Mouse (Mus musculus): ENCODE measurements around the gene Nudt6. TPM values are rescaled to one million over a fixed set of nuclear protein-coding genes. Genes with fewer than 3 reads are reported as not detected.

The Nudt6 gene
- polyA plus RNA-seq, 1 experiment: 12.7 TPM

DNA sequence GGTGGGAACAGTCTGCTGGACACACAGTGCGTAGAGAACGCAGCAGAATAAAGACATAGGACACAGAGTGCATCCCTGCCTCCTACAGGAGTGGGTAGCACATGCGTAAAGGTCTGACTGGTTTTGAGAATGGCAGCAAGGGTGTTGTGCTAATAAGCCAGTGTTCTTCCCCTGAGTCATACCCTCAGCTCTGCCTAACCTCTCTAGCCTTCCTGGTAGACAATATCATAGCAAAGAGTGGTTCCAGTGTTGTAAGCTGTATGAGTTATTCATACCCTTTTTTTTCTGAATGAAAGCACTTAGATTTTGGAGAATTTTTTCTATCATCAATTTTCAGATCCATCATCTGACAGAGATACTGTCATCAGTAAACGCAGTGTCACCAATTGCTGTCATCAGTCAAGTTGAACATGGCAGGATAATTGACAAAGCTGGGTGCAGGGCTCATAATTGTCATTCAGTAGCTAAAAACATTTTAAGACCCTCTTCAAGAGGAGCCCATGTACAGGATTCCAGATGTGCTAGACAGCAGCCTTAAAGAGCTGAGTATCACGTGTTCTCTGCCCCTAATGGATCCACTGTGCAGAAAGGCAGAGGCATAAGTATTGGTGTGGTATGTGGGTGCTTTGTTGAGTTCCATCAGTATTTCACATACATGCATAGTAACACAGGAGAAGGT is 22.9 kb downstream of the Nudt6 start:
- TF ChIP-seq FLI1 (IDR thresholded peaks at IDR 0.05; ENCODE audit: low read length): no peak
- no peak for TF ChIP-seq GATA1 (IDR thresholded peaks at IDR 0.05; ENCODE audit: borderline replicate concordance, low read length)

GRCm38 (mm10) chr3:37387310-37387709 is 32.7 kb downstream of the Nudt6 start:
- TF ChIP-seq GATA1 (IDR thresholded peaks at IDR 0.05; ENCODE audit: borderline replicate concordance, low read length) (no peak), FLI1 (IDR thresholded peaks at IDR 0.05; ENCODE audit: low read length) (no peak)
- no peaks in the 10 kb centered on the region for H3K36me3 ChIP-seq (replicated peaks; ENCODE audit: low read length)
- H3K4me3 ChIP-seq (replicated peaks): no peak overlapping the region
- H3K4me1 ChIP-seq: no peaks in the 10 kb centered on the region
- H3K27me3 ChIP-seq (replicated peaks): peaks cover 19% of the 10 kb centered on the region
- peaks cover 6% of the 10 kb centered on the region for H3K9me3 ChIP-seq

More for the DNA sequence above, 22.9 kb downstream of the Nudt6 start:
- H3K36me3 ChIP-seq (replicated peaks; ENCODE audit: low read length): no peaks in the 10 kb centered on the region
- no peak overlapping the region for H3K4me3 ChIP-seq (replicated peaks)
- H3K4me1 ChIP-seq: no peaks in the 10 kb centered on the region
- H3K27me3 ChIP-seq (replicated peaks): peaks cover 31% of the 10 kb centered on the region
- no peaks in the 10 kb centered on the region for H3K9me3 ChIP-seq

DNA sequence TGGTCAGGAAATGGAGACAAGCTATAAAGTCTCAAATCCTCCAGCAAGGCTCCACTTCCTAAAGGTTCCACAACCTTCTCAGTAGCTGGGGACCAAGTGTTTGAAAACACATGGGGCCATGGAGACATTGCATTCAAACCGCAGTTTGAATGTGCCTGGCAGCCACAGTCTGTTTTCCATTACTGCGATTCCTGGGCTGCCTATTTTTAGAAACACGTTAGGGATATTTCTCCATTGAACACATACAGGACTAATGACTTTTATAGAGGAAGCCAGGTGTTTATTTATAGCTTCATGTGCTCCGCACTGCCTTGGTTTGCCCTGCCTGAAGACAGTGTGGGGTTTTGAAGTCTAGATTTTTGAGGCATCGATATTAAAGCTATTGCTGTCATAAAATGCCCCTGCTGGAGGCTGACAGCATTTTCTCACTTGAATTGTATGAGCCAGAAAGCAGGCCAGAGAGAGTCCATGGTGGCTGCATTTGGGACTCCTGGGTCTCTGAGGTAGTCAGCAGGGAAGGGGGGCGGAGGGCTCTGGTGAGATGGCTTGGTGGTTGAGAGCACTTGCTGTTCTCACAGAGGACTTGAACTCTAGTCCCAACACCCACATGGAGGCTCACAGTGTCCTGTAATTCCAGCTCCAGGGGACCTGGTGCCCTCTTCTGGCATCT is 36.8 kb downstream of the Nudt6 start:
- H3K4me1 ChIP-seq: no peaks in the 10 kb centered on the region
- TF ChIP-seq GATA1 (IDR thresholded peaks at IDR 0.05; ENCODE audit: borderline replicate concordance, low read length) (no peak), FLI1 (IDR thresholded peaks at IDR 0.05; ENCODE audit: low read length) (no peak)
- H3K27me3 ChIP-seq (replicated peaks): peaks cover 41% of the 10 kb centered on the region

GRCm38 (mm10) chr3:37381457-37381856 is 38.6 kb downstream of the Nudt6 start:
- Histone ChIP-seq H3K4me3 (replicated peaks) (no peak overlapping the region), H3K9me3 (peaks cover 18% of the 10 kb centered on the region), H3K27me3 (replicated peaks) (peaks cover 49% of the 10 kb centered on the region), H3K4me1 (no peaks in the 10 kb centered on the region), H3K36me3 (replicated peaks; ENCODE audit: low read length) (no peaks in the 10 kb centered on the region)
- TF ChIP-seq GATA1 (IDR thresholded peaks at IDR 0.05; ENCODE audit: borderline replicate concordance, low read length) (no peak), FLI1 (IDR thresholded peaks at IDR 0.05; ENCODE audit: low read length) (no peak)

More for the DNA sequence above, 36.8 kb downstream of the Nudt6 start:
- Histone ChIP-seq H3K36me3 (replicated peaks; ENCODE audit: low read length) (no peaks in the 10 kb centered on the region), H3K9me3 (0 out of 2 replicates have a peak, but pooled peaks cover 3% of the 10 kb centered on the region), H3K4me3 (replicated peaks) (no peak overlapping the region)

GRCm38 (mm10) chr3:37379930-37380881 is 39.8 kb downstream of the Nudt6 start:
- no peak for TF ChIP-seq FLI1 (IDR thresholded peaks at IDR 0.05; ENCODE audit: low read length)
- TF ChIP-seq GATA1 (IDR thresholded peaks at IDR 0.05; ENCODE audit: borderline replicate concordance, low read length): no peak
- Histone ChIP-seq H3K4me1 (no peaks in the 10 kb centered on the region), H3K27me3 (replicated peaks) (peaks cover 47% of the 10 kb centered on the region), H3K36me3 (replicated peaks; ENCODE audit: low read length) (no peaks in the 10 kb centered on the region), H3K4me3 (replicated peaks) (no peak overlapping the region), H3K9me3 (peaks cover 18% of the 10 kb centered on the region)

- TF ChIP-seq FLI1 (IDR thresholded peaks at IDR 0.05; ENCODE audit: low read length) (no peak), GATA1 (IDR thresholded peaks at IDR 0.05; ENCODE audit: borderline replicate concordance, low read length) (no peak)
- no peaks in the 10 kb centered on the region for H3K36me3 ChIP-seq (replicated peaks; ENCODE audit: low read length)
- peaks cover 42% of the 10 kb centered on the region for H3K27me3 ChIP-seq (replicated peaks)
- H3K9me3 ChIP-seq: peaks cover 18% of the 10 kb centered on the region
- H3K4me3 ChIP-seq (replicated peaks): no peak overlapping the region
- no peaks in the 10 kb centered on the region for H3K4me1 ChIP-seq
Measured at GRCm38 (mm10) chr3:37379201-37379600, 40.8 kb downstream of the Nudt6 start.

DNA sequence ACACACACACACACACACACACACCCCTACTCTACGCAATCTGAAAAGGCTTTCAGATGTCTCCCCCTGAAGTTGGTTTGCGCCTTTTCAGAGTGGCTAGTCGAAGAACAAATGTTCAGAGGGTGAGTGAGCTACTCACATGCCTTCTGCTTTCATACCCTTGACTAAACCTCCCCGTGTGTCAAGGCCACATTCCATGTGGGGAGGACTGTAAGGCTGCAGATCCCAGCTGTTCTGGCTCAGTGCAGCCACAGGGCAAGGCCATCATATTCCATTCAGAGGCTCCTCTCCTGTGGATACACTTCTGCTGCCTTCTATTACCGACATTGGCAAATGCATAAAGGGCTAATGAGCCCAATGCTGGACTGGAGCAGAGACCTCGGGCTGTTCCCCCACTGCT is 41.6 kb downstream of the Nudt6 start:
- H3K9me3 ChIP-seq: peaks cover 18% of the 10 kb centered on the region
- peaks cover 43% of the 10 kb centered on the region for H3K27me3 ChIP-seq (replicated peaks)
- H3K4me3 ChIP-seq (replicated peaks): no peak overlapping the region
- TF ChIP-seq GATA1 (IDR thresholded peaks at IDR 0.05; ENCODE audit: borderline replicate concordance, low read length) (no peak), FLI1 (IDR thresholded peaks at IDR 0.05; ENCODE audit: low read length) (no peak)
- H3K4me1 ChIP-seq: no peaks in the 10 kb centered on the region
- no peaks in the 10 kb centered on the region for H3K36me3 ChIP-seq (replicated peaks; ENCODE audit: low read length)

DNA sequence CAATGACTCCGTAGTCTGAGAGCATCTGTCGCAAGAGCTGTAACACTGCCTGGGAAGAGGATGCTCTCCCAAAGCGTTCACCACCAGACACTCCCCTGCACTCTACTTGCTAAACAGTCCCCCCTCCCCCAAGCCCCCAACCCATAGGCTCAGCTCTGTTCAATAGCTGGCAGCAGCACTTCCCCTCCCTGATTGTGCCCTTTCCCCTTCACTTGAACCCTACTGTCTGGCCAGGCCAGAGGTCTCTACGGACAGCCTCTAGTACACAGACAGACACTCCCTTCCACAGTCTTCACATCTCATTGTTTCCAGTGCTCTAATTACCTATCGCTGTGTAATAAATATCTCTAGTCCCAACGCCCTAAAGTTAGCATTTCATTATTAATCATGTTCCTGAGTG is 42.1 kb downstream of the Nudt6 start:
- TF ChIP-seq FLI1 (IDR thresholded peaks at IDR 0.05; ENCODE audit: low read length) (no peak), GATA1 (IDR thresholded peaks at IDR 0.05; ENCODE audit: borderline replicate concordance, low read length) (no peak)
- no peaks in the 10 kb centered on the region for H3K4me1 ChIP-seq
- H3K36me3 ChIP-seq (replicated peaks; ENCODE audit: low read length): no peaks in the 10 kb centered on the region

DNA sequence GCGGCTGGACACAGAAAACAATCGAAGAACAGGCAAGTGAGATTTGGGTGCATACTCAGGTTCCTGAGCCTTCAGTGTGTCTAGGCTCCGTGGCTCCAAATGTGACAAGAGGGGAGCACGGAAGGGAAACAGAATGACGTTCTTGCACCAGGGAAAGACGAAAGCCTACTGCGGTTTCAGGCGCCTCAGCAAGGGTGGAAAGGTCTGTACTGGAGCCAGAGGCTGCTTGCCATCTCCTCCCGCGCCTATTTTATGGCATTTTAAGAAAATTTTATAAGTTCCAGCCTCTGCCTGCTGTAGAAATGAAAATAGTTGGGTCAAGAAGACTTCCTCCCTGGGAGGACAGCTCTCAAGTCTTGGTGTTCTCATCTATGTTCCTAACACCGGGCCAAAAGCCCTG is 46.3 kb downstream of the Nudt6 start:
- Histone ChIP-seq H3K4me1 (no peaks in the 10 kb centered on the region), H3K36me3 (replicated peaks; ENCODE audit: low read length) (no peaks in the 10 kb centered on the region), H3K4me3 (replicated peaks) (no peak overlapping the region), H3K9me3 (peaks cover 39% of the 10 kb centered on the region), H3K27me3 (replicated peaks) (peaks cover 29% of the 10 kb centered on the region)
- TF ChIP-seq GATA1 (IDR thresholded peaks at IDR 0.05; ENCODE audit: borderline replicate concordance, low read length) (no peak), FLI1 (IDR thresholded peaks at IDR 0.05; ENCODE audit: low read length) (no peak)

More for the DNA sequence above, 42.1 kb downstream of the Nudt6 start:
- H3K27me3 ChIP-seq (replicated peaks): peaks cover 40% of the 10 kb centered on the region
- H3K9me3 ChIP-seq: peaks cover 18% of the 10 kb centered on the region
- no peak overlapping the region for H3K4me3 ChIP-seq (replicated peaks)
